Mouse (Mus musculus) A20 (cell line): ENCODE data around the gene Krtap4-13.
"Not testable (repeated sequence)": the region's sequence is repeated elsewhere in the genome, so short reads cannot be mapped to it uniquely, and the experiment has no call there.

Source experiments
- DNase-seq: peaks from one replicate; pipeline ENCODE4 v3.0.0-alpha.2; 2011; ENCODE audit warnings: low read depth, low spot score

Gene Krtap4-13

GRCm38 (mm10) chr11:99809792-99810191, at the start of gene Krtap4-13:
TSS of gene Krtap4-13 (minus strand) at chr11:99809892.
- not testable (repeated sequence) for DNase-seq

- DNase-seq, result no peak
Observed at GRCm38 (mm10) chr11:99858761-99859160, 49.1 kb upstream of the Krtap4-13 start.

GRCm38 (mm10) chr11:99857617-99858016, 47.9 kb upstream of the Krtap4-13 start, which contains the start of gene Gm11568:
TSS of gene Gm11568 (plus strand) at chr11:99857917.
- no peak for DNase-seq

- DNase-seq, result no peak
Observed at GRCm38 (mm10) chr11:99854121-99854520, 44.4 kb upstream of the Krtap4-13 start.

GRCm38 (mm10) chr11:99851508-99851907, 41.8 kb upstream of the Krtap4-13 start, which contains the start of gene Krtap4-16:
TSS of gene Krtap4-16 (minus strand) at chr11:99851608.
- DNase-seq, result no peak

- no peak for DNase-seq
Observed at GRCm38 (mm10) chr11:99846746-99847145, 37.1 kb upstream of the Krtap4-13 start.

- DNase-seq, result no peak
Observed at GRCm38 (mm10) chr11:99842185-99842584, 32.5 kb upstream of the Krtap4-13 start.

- DNase-seq, result no peak
Observed at GRCm38 (mm10) chr11:99837966-99838365, 28.3 kb upstream of the Krtap4-13 start, which contains the start of gene 2300003K06Rik. TSS of gene 2300003K06Rik (minus strand) at chr11:99838066.

GRCm38 (mm10) chr11:99815566-99815965, 5.9 kb upstream of the Krtap4-13 start, which contains the start of gene Gm11564:
TSS of gene Gm11564 (minus strand) at chr11:99815666.
- DNase-seq, result not testable (repeated sequence)

- not testable (repeated sequence) for DNase-seq
Observed at GRCm38 (mm10) chr11:99804346-99804745, 5.3 kb downstream of the Krtap4-13 start, which contains the start of gene Gm11554. TSS of gene Gm11554 (minus strand) at chr11:99804446.

GRCm38 (mm10) chr11:99798832-99799231, 10.9 kb downstream of the Krtap4-13 start, which contains the start of gene Gm11569:
TSS of gene Gm11569 (minus strand) at chr11:99798932.
- not testable (repeated sequence) for DNase-seq

- DNase-seq, result no peak
Observed at GRCm38 (mm10) chr11:99793367-99793766, 16.3 kb downstream of the Krtap4-13 start, which contains the start of gene Gm11596. TSS of gene Gm11596 (minus strand) at chr11:99793467.

- not testable (repeated sequence) for DNase-seq
Observed at GRCm38 (mm10) chr11:99784900-99785299, 24.8 kb downstream of the Krtap4-13 start, which contains the start of gene Krtap4-9. TSS of gene Krtap4-9 (plus strand) at chr11:99785200.

GRCm38 (mm10) chr11:99780604-99781003, 29.1 kb downstream of the Krtap4-13 start, which contains the start of gene Krtap4-8:
TSS of gene Krtap4-8 (minus strand) at chr11:99780704.
- no peak for DNase-seq

- no peak for DNase-seq
Observed at GRCm38 (mm10) chr11:99778401-99778800, 31.3 kb downstream of the Krtap4-13 start.

- DNase-seq, result not testable (repeated sequence)
Observed at GRCm38 (mm10) chr11:99772813-99773212, 36.9 kb downstream of the Krtap4-13 start, which contains the start of gene Gm11595. TSS of gene Gm11595 (minus strand) at chr11:99772913.

GRCm38 (mm10) chr11:99768410-99768809, 41.3 kb downstream of the Krtap4-13 start:
- no peak for DNase-seq
